Mouse (Mus musculus) kidney, adult 2 months (tissue): ENCODE measurements around the gene Rhobtb1.

ENCODE experiments used
- CTCF ChIP-seq: fragments of 200-500 bp; conservative IDR thresholded peaks from 2 replicates; pipeline ENCODE4 v1.5.1; 2011; ENCODE audit warnings: low read depth, mild to moderate bottlenecking, control low read depth, low read length, moderate library complexity, mixed read lengths; ENCODE audit not compliant: insufficient read depth, insufficient read length
- POLR2A ChIP-seq: fragments of 200-500 bp; IDR thresholded peaks from one replicate; pipeline ENCODE4 v1.6.1; 2011; ENCODE audit warnings: low read depth, low read length, control low read depth

- no peak for TF ChIP-seq POLR2A
- no peak for TF ChIP-seq CTCF
These were observed 175.2 kb downstream of the Rhobtb1 start for GRCm38 (mm10) chr10:69326433-69326832.
